Mouse (Mus musculus) lung, postnatal 0 days (tissue): Measurements from ENCODE around the gene Nat8f2. TPM values are rescaled to one million over a fixed set of nuclear protein-coding genes. Genes with fewer than 3 reads are reported as not detected.
A peak's percentile ranks its signal among the peaks of the same experiment; 100 is the strongest.
"Not testable (repeated sequence)": the region's sequence is repeated elsewhere in the genome, so short reads cannot be mapped to it uniquely, and the experiment has no call there.

Experiments used
- ATAC-seq: fragments of 200-750 bp; cut with Nextera tagmentation; 2 replicates; pipeline ENCODE4 v1.8.0; 2017; ENCODE audit warnings: moderate library complexity
- DNase-seq: peaks from one replicate; pipeline ENCODE4 v3.0.0-alpha.2; 2016; ENCODE audit warnings: low spot score
- H3K27ac ChIP-seq: fragments of 300-500 bp; sonication (generic); 2 replicates; pipeline ENCODE4 v1.5.1; 2014; ENCODE audit warnings: antibody characterized with exemption, mild to moderate bottlenecking, low read length, mixed read lengths
- H3K27me3 ChIP-seq: fragments of 300-500 bp; sonication (generic); replicated peaks from 2 replicates; pipeline ENCODE4 v1.6.1; 2014; ENCODE audit warnings: low read length, mixed read lengths; ENCODE audit not compliant: insufficient read depth
- H3K36me3 ChIP-seq: fragments of 300-500 bp; sonication (generic); 2 replicates; pipeline ENCODE4 v1.6.1; 2014; ENCODE audit warnings: low read length, mixed read lengths; ENCODE audit not compliant: insufficient read depth
- H3K4me1 ChIP-seq: fragments of 300-500 bp; sonication (generic); 2 replicates; pipeline ENCODE4 v1.6.1; 2014; ENCODE audit warnings: antibody characterized with exemption, low read depth, low read length, mixed read lengths; ENCODE audit not compliant: insufficient read depth
- H3K4me2 ChIP-seq: fragments of 300-500 bp; sonication (generic); replicated peaks from 2 replicates; pipeline ENCODE4 v1.6.1; 2014; ENCODE audit warnings: low read depth, mild to moderate bottlenecking, low read length, moderate library complexity, mixed read lengths
- H3K4me3 ChIP-seq: fragments of 300-500 bp; sonication (generic); 2 replicates; pipeline ENCODE4 v1.5.1; 2014; ENCODE audit warnings: low read depth, low read length
- H3K9ac ChIP-seq: fragments of 300-500 bp; sonication (generic); replicated peaks from 2 replicates; pipeline ENCODE4 v1.6.1; 2014; ENCODE audit warnings: low read depth, mild to moderate bottlenecking
- H3K9me3 ChIP-seq: fragments of 300-500 bp; sonication (generic); 2 replicates; pipeline ENCODE4 v1.6.1; 2016; ENCODE audit warnings: low read length, mixed read lengths
- CTCF ChIP-seq: IDR thresholded peaks from 2 replicates; pipeline ENCODE4 v1.5.1; 2016; ENCODE audit warnings: antibody characterized with exemption, mild to moderate bottlenecking
- EP300 ChIP-seq: IDR thresholded peaks from 2 replicates; pipeline ENCODE4 v1.6.1; 2016; ENCODE audit warnings: antibody characterized with exemption, mild to moderate bottlenecking, control low read depth
- WGBS: fragments of 180-500 bp; shearing (Covaris S2); extraction: QIAGEN DNeasy Blood & Tissue Kit; methylation state at CpG from one replicate; pipeline ENCODE4 v1.1.7; 2014; 5-methylcytosine and 5-hydroxymethylcytosine counted together
- polyA plus RNA-seq: library from polyadenylated mRNA; unstranded; fragments of >200 nt; fragmentation: Nextera tagmentation; extraction: Ambion mirVana; gene quantifications from 2 replicates; pipeline ENCODE4 v1.2.1, GENCODE M21; 2015

Gene Nat8f2
- polyA plus RNA-seq, 1 experiment from 2014 or later, result not detected

- TF ChIP-seq CTCF, result no peak
- no peak for TF ChIP-seq EP300
- H3K9ac ChIP-seq, result no peak overlapping the region
- no peak for ATAC-seq
- no peaks in the 10 kb centered on the region for H3K4me1 ChIP-seq
- no peak for DNase-seq
- H3K4me2 ChIP-seq, result no peak overlapping the region
- H3K36me3 ChIP-seq, result no peaks in the 10 kb centered on the region
- no peaks in the 10 kb centered on the region for H3K9me3 ChIP-seq
- no peaks in the 10 kb centered on the region for H3K27me3 ChIP-seq
- no peak overlapping the region for H3K4me3 ChIP-seq
- no peak overlapping the region for H3K27ac ChIP-seq
- WGBS, result 97% methylated on average over 1 of the region's 1 CpGs
Measured at GRCm38 (mm10) chr6:85909704-85910103, 40.7 kb upstream of the Nat8f2 start.

- H3K4me2 ChIP-seq, result no peak overlapping the region
- no peak overlapping the region for H3K4me3 ChIP-seq
- no peaks in the 10 kb centered on the region for H3K36me3 ChIP-seq
- H3K27ac ChIP-seq, result no peak overlapping the region
- ATAC-seq, result no peak
- H3K27me3 ChIP-seq, result no peaks in the 10 kb centered on the region
- DNase-seq, result no peak
- no peaks in the 10 kb centered on the region for H3K9me3 ChIP-seq
- TF ChIP-seq CTCF (no peak), EP300 (no peak)
- H3K9ac ChIP-seq, result no peak overlapping the region
- 42% methylated on average over 3 of the region's 3 CpGs for WGBS
- H3K4me1 ChIP-seq, result no peaks in the 10 kb centered on the region
Measured at GRCm38 (mm10) chr6:85908341-85908740, 39.4 kb upstream of the Nat8f2 start.

- DNase-seq, result not testable (repeated sequence)
Measured at GRCm38 (mm10) chr6:85906911-85907351, 38.0 kb upstream of the Nat8f2 start.

GRCm38 (mm10) chr6:85904642-85905061, 35.7 kb upstream of the Nat8f2 start, which contains the start of gene Nat8f4:
Nat8f4 (minus strand) TSS chr6:85904884.
- peak; percentile 79 for ATAC-seq
- not testable (repeated sequence) for H3K9me3 ChIP-seq, H3K27me3 ChIP-seq, H3K4me1 ChIP-seq, H3K9ac ChIP-seq, H3K27ac ChIP-seq, H3K36me3 ChIP-seq
- DNase-seq, result peak; percentile 48
- TF ChIP-seq CTCF, result peak; percentile 87
- 13% methylated on average over 20 of the region's 20 CpGs for WGBS
- peak within 1 kb of the TSS; percentile 33 for H3K4me3 ChIP-seq
- 0 out of 2 replicates have a peak within 1 kb of the TSS, but pooled peaks have one; percentile 25 for H3K4me2 ChIP-seq

More at GRCm38 (mm10) chr6:85906911-85907351, 38.0 kb upstream of the Nat8f2 start:
- H3K9ac ChIP-seq, H3K27ac ChIP-seq, ATAC-seq, H3K4me1 ChIP-seq, H3K9me3 ChIP-seq, H3K36me3 ChIP-seq, H3K4me2 ChIP-seq, H3K4me3 ChIP-seq, H3K27me3 ChIP-seq: not testable (repeated sequence)
- 71% methylated on average over 2 of the region's 2 CpGs for WGBS

- H3K4me3 ChIP-seq, result no peak overlapping the region
- no peaks in the 10 kb centered on the region for H3K27me3 ChIP-seq
- no peak overlapping the region for H3K4me2 ChIP-seq
- TF ChIP-seq EP300 (no peak), CTCF (no peak)
- H3K9me3 ChIP-seq, result no peaks in the 10 kb centered on the region
- no peaks in the 10 kb centered on the region for H3K36me3 ChIP-seq
- no peak overlapping the region for H3K9ac ChIP-seq
- no peaks in the 10 kb centered on the region for H3K4me1 ChIP-seq
- no peak overlapping the region for H3K27ac ChIP-seq
- WGBS, result 89% methylated on average over 2 of the region's 2 CpGs
- DNase-seq, result no peak
- no peak for ATAC-seq
Measured at GRCm38 (mm10) chr6:85902303-85902702, 33.3 kb upstream of the Nat8f2 start.

- H3K4me3 ChIP-seq, H3K4me1 ChIP-seq, H3K9me3 ChIP-seq, DNase-seq, H3K9ac ChIP-seq, H3K4me2 ChIP-seq, H3K27ac ChIP-seq, H3K27me3 ChIP-seq, ATAC-seq, H3K36me3 ChIP-seq: not testable (repeated sequence)
- WGBS, result 71% methylated on average over 6 of the region's 8 CpGs
Measured at GRCm38 (mm10) chr6:85898596-85899475, 29.9 kb upstream of the Nat8f2 start.
